Mouse (Mus musculus) MEL (cell line): ENCODE data around the gene Dennd2a.

ENCODE experiments used
- EP300 ChIP-seq, 2 experiments: IDR thresholded peaks; 2 replicates each; pipeline ENCODE4 v1.6.1; 2011; ENCODE audit warnings: improper control_type of control experiment in 2 of 2, low read length in 2 of 2, low read depth in 1 of 2, mild to moderate bottlenecking in 1 of 2
- MAFK ChIP-seq: IDR thresholded peaks from 2 replicates; pipeline ENCODE4 v1.6.1; 2011; ENCODE audit warnings: low read depth, mild to moderate bottlenecking, low read length, improper control_type of control experiment, borderline replicate concordance
- ZKSCAN1 ChIP-seq: IDR thresholded peaks from 2 replicates; pipeline ENCODE4 v1.6.1; 2012; ENCODE audit warnings: low read depth, mild to moderate bottlenecking, inconsistent platforms, low read length, improper control_type of control experiment, moderate library complexity

DNA sequence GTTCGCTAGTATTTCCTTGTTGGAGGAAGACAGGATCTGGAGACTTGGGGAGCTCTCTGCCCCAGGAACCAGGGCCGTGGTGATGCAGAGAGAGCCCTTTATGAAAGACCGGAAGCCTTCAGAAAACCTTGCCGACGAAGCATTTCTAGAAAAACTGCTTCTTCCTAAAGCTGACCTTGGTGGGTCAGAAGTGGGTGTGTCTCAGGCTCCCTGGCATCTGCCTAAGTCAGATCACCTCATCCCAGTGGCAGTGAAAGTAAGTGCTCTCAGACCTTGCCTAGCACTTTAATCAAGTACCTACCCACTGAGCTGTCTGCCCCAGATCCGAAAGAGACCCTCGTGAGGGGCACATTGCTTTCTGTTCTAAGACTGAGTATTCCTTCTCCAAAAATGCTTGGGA, 17.3 kb upstream of the Dennd2a start:
- TF ChIP-seq MAFK, result no peak
- TF ChIP-seq ZKSCAN1, result no peak
- TF ChIP-seq EP300 (IDR thresholded peaks at IDR 0.05; ENCODE audit: low read depth in 1 of 2, low read length in 2 of 2), result no peak
